Mouse (Mus musculus): ENCODE measurements at regions not wholly inside any gene's neighbourhood (a gene's known extent, or its start where the extent isn't known, plus 50 kb on each side); places are given as distances from the start of the nearest gene placed in this dataset.

- TF ChIP-seq ZC3H11A (IDR thresholded peaks at IDR 0.05; ENCODE audit: borderline replicate concordance, low read depth, low read length) (no peak), ZNF384 (IDR thresholded peaks at IDR 0.05; ENCODE audit: low read depth, low read length) (no peak), HCFC1 (IDR thresholded peaks at IDR 0.05; ENCODE audit: borderline replicate concordance, insufficient read depth, low read length) (no peak), MAFK (IDR thresholded peaks at IDR 0.05; ENCODE audit: insufficient read depth, low read depth, low read length) (no peak), CHD2 (IDR thresholded peaks at IDR 0.05; ENCODE audit: low read depth, low read length) (no peak)
Observed at GRCm38 (mm10) chr11:15027213-15027612, 428.1 kb downstream of the Pom121l12 start.
